Mouse (Mus musculus) stomach, embryonic 14.5 days (tissue): ENCODE results near the gene Dusp11. TPM values are rescaled to one million over a fixed set of nuclear protein-coding genes. Genes with fewer than 3 reads are reported as not detected.
"Not testable (repeated sequence)": the region's sequence is repeated elsewhere in the genome, so short reads cannot be mapped to it uniquely, and the experiment has no call there.

Source experiments
- ATAC-seq: fragments of 200-750 bp; cut with Nextera tagmentation; 2 replicates; pipeline ENCODE4 v1.8.0; 2017; ENCODE audit warnings: low read depth, moderate TSS enrichment; ENCODE audit not compliant: insufficient number of reproducible peaks, insufficient read depth, low FRiP score
- H3K27ac ChIP-seq: fragments of 300-500 bp; sonication (generic); 2 replicates; pipeline ENCODE4 v1.5.1; 2014; ENCODE audit warnings: mild to moderate bottlenecking, low read length, moderate library complexity, mixed read lengths
- H3K27me3 ChIP-seq: fragments of 300-500 bp; sonication (generic); 2 replicates; pipeline ENCODE4 v1.6.1; 2014; ENCODE audit warnings: low read length, control low read depth, mixed read lengths; ENCODE audit not compliant: control insufficient read depth, insufficient read depth
- H3K36me3 ChIP-seq: fragments of 300-500 bp; sonication (generic); 2 replicates; pipeline ENCODE4 v1.6.1; 2014; ENCODE audit warnings: mild to moderate bottlenecking, control low read depth, low read length, moderate library complexity, mixed read lengths; ENCODE audit not compliant: control insufficient read depth, insufficient read depth
- H3K4me1 ChIP-seq: fragments of 300-500 bp; sonication (generic); 2 replicates; pipeline ENCODE4 v1.6.1; 2014; ENCODE audit warnings: low read length, control low read depth, mixed read lengths; ENCODE audit not compliant: control insufficient read depth, insufficient read depth
- H3K4me2 ChIP-seq: fragments of 300-500 bp; sonication (generic); replicated peaks from 2 replicates; pipeline ENCODE4 v1.6.1; 2014; ENCODE audit warnings: low read depth, low read length, control low read depth
- H3K4me3 ChIP-seq: fragments of 300-500 bp; sonication (generic); 2 replicates; pipeline ENCODE4 v1.5.1; 2014; ENCODE audit warnings: low read depth, low read length, control low read depth
- H3K9ac ChIP-seq: fragments of 300-500 bp; sonication (generic); replicated peaks from 2 replicates; pipeline ENCODE4 v1.6.1; 2014; ENCODE audit warnings: low read depth, mild to moderate bottlenecking, control low read depth, low read length, moderate library complexity, mixed read lengths
- H3K9me3 ChIP-seq: fragments of 300-500 bp; sonication (generic); 2 replicates; pipeline ENCODE4 v1.6.1; 2016; ENCODE audit warnings: low read depth, low read length, control low read depth; ENCODE audit not compliant: control insufficient read depth
- WGBS: fragments of 180-500 bp; shearing (Covaris S2); extraction: QIAGEN DNeasy Blood & Tissue Kit; methylation state at CpG from one replicate; pipeline ENCODE4 v1.1.7; 2014; 5-methylcytosine and 5-hydroxymethylcytosine counted together
- polyA plus RNA-seq: library from polyadenylated mRNA; unstranded; fragments of >200 nt; fragmentation: Nextera tagmentation; extraction: Ambion mirVana; gene quantifications from 2 replicates; pipeline ENCODE4 v1.2.1, GENCODE M21; 2014

The Dusp11 gene
- polyA plus RNA-seq, 1 experiment from 2014 or later = 66.2 TPM

DNA sequence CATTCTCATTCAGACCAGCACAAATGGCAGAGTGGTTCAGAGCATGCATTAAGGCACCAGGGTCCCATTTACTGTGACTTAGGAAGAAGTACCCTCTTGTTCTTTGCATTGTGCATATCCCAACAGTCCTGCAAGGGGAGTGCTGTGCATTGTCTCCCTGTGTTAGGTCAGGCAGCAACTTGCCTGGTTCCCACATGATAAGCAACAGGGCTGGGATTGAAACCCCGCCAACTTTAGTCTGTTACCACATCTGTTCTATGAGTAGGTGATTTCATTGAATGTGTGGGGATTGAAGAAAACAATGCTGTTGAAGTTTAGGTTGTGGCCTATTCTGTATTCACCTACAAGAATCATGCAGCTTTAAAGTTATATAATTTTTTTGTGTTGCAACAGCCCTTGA is 34.8 kb downstream of the Dusp11 start:
- H3K36me3 ChIP-seq = peaks cover 41% of the 10 kb centered on the region
- no peaks in the 10 kb centered on the region for H3K9me3 ChIP-seq
- 88% methylated on average over 1 of the region's 1 CpGs for WGBS
- no peaks in the 10 kb centered on the region for H3K27me3 ChIP-seq
- H3K4me2 ChIP-seq = no peak overlapping the region
- H3K27ac ChIP-seq = no peak overlapping the region
- no peak overlapping the region for H3K4me3 ChIP-seq
- no peak for ATAC-seq
- no peak overlapping the region for H3K9ac ChIP-seq
- no peaks in the 10 kb centered on the region for H3K4me1 ChIP-seq

- no peak overlapping the region for H3K27ac ChIP-seq
- no peaks in the 10 kb centered on the region for H3K27me3 ChIP-seq
- H3K9ac ChIP-seq = no peak overlapping the region
- no peaks in the 10 kb centered on the region for H3K9me3 ChIP-seq
- no peak overlapping the region for H3K4me2 ChIP-seq
- H3K4me3 ChIP-seq = no peak overlapping the region
- H3K4me1 ChIP-seq = no peaks in the 10 kb centered on the region
- peaks cover 35% of the 10 kb centered on the region for H3K36me3 ChIP-seq
- WGBS = 100% methylated on average over 1 of the region's 1 CpGs
- no peak for ATAC-seq
Measured at GRCm38 (mm10) chr6:85923643-85924042, 37.8 kb downstream of the Dusp11 start.

DNA sequence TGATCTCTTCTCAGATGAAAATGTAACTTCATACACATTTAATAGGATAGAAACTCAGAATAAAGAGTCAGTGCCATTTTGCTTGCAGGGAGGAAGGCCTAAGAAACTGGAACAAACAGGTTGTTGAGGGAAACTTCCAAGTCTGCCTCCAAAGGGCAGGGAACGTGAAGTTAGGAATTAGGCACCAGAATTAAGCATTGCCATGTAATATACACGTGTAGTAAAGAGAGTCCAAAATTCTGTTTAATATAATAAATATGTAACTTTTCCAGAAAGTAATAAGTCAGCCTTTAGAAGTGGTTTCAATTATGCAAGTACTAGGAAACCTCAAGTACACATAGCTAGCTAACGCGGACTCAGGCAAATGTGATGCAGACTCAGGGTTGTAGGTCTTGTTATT is 42.1 kb downstream of the Dusp11 start:
- no peak overlapping the region for H3K9ac ChIP-seq
- ATAC-seq = no peak
- H3K4me3 ChIP-seq = no peak overlapping the region
- WGBS = 91% methylated on average over 4 of the region's 4 CpGs
- no peak overlapping the region for H3K4me2 ChIP-seq
- H3K27ac ChIP-seq = no peak overlapping the region
- H3K36me3 ChIP-seq = peaks cover 13% of the 10 kb centered on the region
- peaks cover 10% of the 10 kb centered on the region; the same call in 1 of the 2 replicates for H3K4me1 ChIP-seq
- no peaks in the 10 kb centered on the region for H3K9me3 ChIP-seq
- H3K27me3 ChIP-seq = no peaks in the 10 kb centered on the region

DNA sequence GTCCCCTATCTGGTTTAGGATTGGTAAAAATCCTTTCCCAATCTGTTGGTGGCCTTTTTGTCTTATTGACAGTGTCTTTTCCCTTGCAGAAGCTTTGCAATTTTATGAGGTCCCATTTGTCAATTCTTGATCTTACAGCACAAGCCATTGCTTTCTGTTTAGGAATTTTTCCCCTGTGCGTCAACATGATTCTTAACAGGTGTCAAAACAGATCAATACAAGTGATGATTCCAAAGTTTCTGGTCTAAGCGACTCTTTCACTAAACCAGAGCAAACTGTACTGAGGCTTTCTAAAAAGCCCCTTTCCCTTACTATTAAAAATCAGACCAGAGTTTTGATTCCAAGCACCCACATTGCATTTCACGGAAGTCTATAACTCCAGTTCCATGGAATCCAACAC is 43.1 kb downstream of the Dusp11 start:
- WGBS = 93% methylated on average over 3 of the region's 3 CpGs
- H3K4me2 ChIP-seq, H3K9me3 ChIP-seq, H3K27me3 ChIP-seq, H3K4me1 ChIP-seq, H3K27ac ChIP-seq, ATAC-seq, H3K9ac ChIP-seq, H3K4me3 ChIP-seq: not testable (repeated sequence)
- H3K36me3 ChIP-seq = peaks cover 10% of the 10 kb centered on the region

- H3K9ac ChIP-seq = peak overlapping the region; percentile 64
- H3K27me3 ChIP-seq = no peaks in the 10 kb centered on the region
- H3K4me1 ChIP-seq = peaks cover 10% of the 10 kb centered on the region; the same call in 1 of the 2 replicates
- H3K36me3 ChIP-seq = peaks cover 6% of the 10 kb centered on the region; the same call in 1 of the 2 replicates
- peak overlapping the region; percentile 64 for H3K4me3 ChIP-seq
- H3K9me3 ChIP-seq = no peaks in the 10 kb centered on the region
- peak overlapping the region; percentile 70 for H3K4me2 ChIP-seq
- no peak overlapping the region for H3K27ac ChIP-seq
- WGBS = 79% methylated on average over 6 of the region's 6 CpGs
- ATAC-seq = no peak
Measured at GRCm38 (mm10) chr6:85916596-85916995, 44.9 kb downstream of the Dusp11 start.

GRCm38 (mm10) chr6:85915539-85916513 is 45.6 kb downstream of the Dusp11 start, which contains the start of gene Nat8f1:
Gene Nat8f1, minus strand, starts transcription at chr6:85915687.
- not testable (repeated sequence) for H3K4me1 ChIP-seq, H3K36me3 ChIP-seq, H3K27me3 ChIP-seq, H3K9me3 ChIP-seq
- Histone ChIP-seq H3K9ac (peak within 1 kb of the TSS; percentile 64), H3K27ac (peak within 1 kb of the TSS; percentile 83), H3K4me2 (peak within 1 kb of the TSS; percentile 70), H3K4me3 (peak within 1 kb of the TSS; percentile 64)
- under 1% methylated on average over 59 of the region's 61 CpGs for WGBS
- ATAC-seq = peak; percentile 97

DNA sequence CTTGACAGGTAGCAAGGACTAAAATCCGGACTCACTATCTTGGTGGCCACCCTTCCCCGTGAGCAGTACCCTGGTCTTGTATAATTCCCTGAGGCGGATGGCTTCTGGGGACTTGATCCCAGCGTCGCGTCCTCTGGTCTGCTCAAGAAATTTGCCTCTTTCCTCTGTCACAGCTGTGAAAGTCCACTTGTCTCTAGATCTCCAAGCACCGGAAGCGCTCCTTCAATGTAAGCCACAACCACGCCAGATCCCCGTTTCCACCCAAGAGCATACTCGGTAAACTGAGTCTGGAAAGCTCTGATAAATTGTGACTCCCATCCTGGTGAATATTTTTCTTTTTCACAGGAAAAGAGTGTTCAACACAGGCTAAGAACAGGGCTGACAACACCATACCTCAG is 46.3 kb downstream of the Dusp11 start:
- no peaks in the 10 kb centered on the region for H3K36me3 ChIP-seq
- H3K4me3 ChIP-seq = peak overlapping the region; percentile 64
- H3K9ac ChIP-seq = peak overlapping the region; percentile 64
- ATAC-seq = 0 out of 2 replicates have a peak, but pooled peaks have one; percentile 2
- peak overlapping the region; percentile 70 for H3K4me2 ChIP-seq
- no peaks in the 10 kb centered on the region for H3K27me3 ChIP-seq
- peak overlapping the region; percentile 83; the same call in 1 of the 2 replicates for H3K27ac ChIP-seq
- H3K4me1 ChIP-seq = peaks cover 10% of the 10 kb centered on the region; the same call in 1 of the 2 replicates
- 4% methylated on average over 11 of the region's 11 CpGs for WGBS
- no peaks in the 10 kb centered on the region for H3K9me3 ChIP-seq

GRCm38 (mm10) chr6:85911587-85911986 is 49.9 kb downstream of the Dusp11 start, which contains the start of gene Tprkb:
Gene Tprkb, plus strand, starts transcription at chr6:85911865.
- H3K36me3 ChIP-seq = no peaks in the 10 kb centered on the region
- 83% methylated on average over 3 of the region's 3 CpGs for WGBS
- peaks cover 9% of the 10 kb centered on the region; the same call in 1 of the 2 replicates for H3K4me1 ChIP-seq
- H3K27ac ChIP-seq = no peak within 1 kb of the TSS
- no peak within 1 kb of the TSS for H3K9ac ChIP-seq
- H3K4me2 ChIP-seq = no peak within 1 kb of the TSS
- no peak for ATAC-seq
- no peaks in the 10 kb centered on the region for H3K9me3 ChIP-seq
- no peak within 1 kb of the TSS for H3K4me3 ChIP-seq
- no peaks in the 10 kb centered on the region for H3K27me3 ChIP-seq
